Comparison of ENCODE assay signal across 27 mouse cellular contexts in genomic region chr14:8395690-8396287, GRCm38 (mm10). TPM values are rescaled to one million over a fixed set of nuclear protein-coding genes. Genes with fewer than 3 reads are reported as not detected.
DNase-seq lines count a peak whose midpoint lies in the region; ATAC-seq and TF ChIP-seq lines count a peak whose summit lies in the region.
"Had no signal": no experiment of that assay in that cellular context is flagged by ENCODE, and none has a peak within 500 bp of the region (broad histone marks: within the 10 kb centered on the region; RNA-seq: fewer than 3 reads in every experiment).

No protein-coding gene starts in this region.

- ATAC-seq in limb, embryonic 12.5 days (ENCODE audit: insufficient number of reproducible peaks, insufficient read depth, low FRiP score, low TSS enrichment, low read depth) = 0 out of 2 replicates have a peak, but pooled peaks have one; percentile 59
- peak; percentile 74 for ATAC-seq in limb, embryonic 13.5 days (ENCODE audit: low FRiP score, low read depth)
- ATAC-seq in midbrain, postnatal 0 days (ENCODE audit: low FRiP score) = no peak
- ATAC-seq: forebrain, embryonic 13.5 days; forebrain, embryonic 15.5 days; forebrain, postnatal 0 days had no signal

- no peaks in the 10 kb centered on the region for H3K4me1 ChIP-seq in limb, embryonic 12.5 days (replicated peaks)
- no peaks in the 10 kb centered on the region for H3K4me1 ChIP-seq in limb, embryonic 10.5 days
- no peaks in the 10 kb centered on the region for H3K4me1 ChIP-seq in limb, embryonic 13.5 days
- H3K4me1 ChIP-seq in midbrain, postnatal 0 days (ENCODE audit: insufficient read depth, low read length) = no peaks in the 10 kb centered on the region
- H3K4me1 ChIP-seq: forebrain, embryonic 13.5 days; forebrain, embryonic 15.5 days had no signal

- H3K27me3 ChIP-seq in limb, embryonic 12.5 days = no peaks in the 10 kb centered on the region
- no peaks in the 10 kb centered on the region for H3K27me3 ChIP-seq in limb, embryonic 10.5 days (ENCODE audit: low read depth, poor library complexity, severe bottlenecking)
- no peaks in the 10 kb centered on the region for H3K27me3 ChIP-seq in limb, embryonic 13.5 days
- no peaks in the 10 kb centered on the region for H3K27me3 ChIP-seq in midbrain, postnatal 0 days (ENCODE audit: insufficient read depth, low read length)
- H3K27me3 ChIP-seq: embryonic facial prominence, embryonic 12.5 days; forebrain, embryonic 13.5 days; forebrain, embryonic 15.5 days had no signal

- 58% methylated on average over 7 of the region's 7 CpGs for WGBS in limb, embryonic 12.5 days
- WGBS in limb, embryonic 10.5 days = 74% methylated on average over 7 of the region's 7 CpGs
- WGBS in limb, embryonic 13.5 days = 46% methylated on average over 7 of the region's 7 CpGs
- WGBS in midbrain, postnatal 0 days = 90% methylated on average over 7 of the region's 7 CpGs

- H3K36me3 ChIP-seq in limb, embryonic 12.5 days = no peaks in the 10 kb centered on the region
- no peaks in the 10 kb centered on the region for H3K36me3 ChIP-seq in limb, embryonic 10.5 days
- no peaks in the 10 kb centered on the region for H3K36me3 ChIP-seq in limb, embryonic 13.5 days
- H3K36me3 ChIP-seq in midbrain, postnatal 0 days (ENCODE audit: insufficient read depth, low read length) = no peaks in the 10 kb centered on the region
- H3K36me3 ChIP-seq: embryonic facial prominence, embryonic 12.5 days; forebrain, embryonic 15.5 days had no signal

- H3K4me3 ChIP-seq in limb, embryonic 12.5 days (replicated peaks) = no peak overlapping the region
- no peak overlapping the region for H3K4me3 ChIP-seq in limb, embryonic 10.5 days
- H3K4me3 ChIP-seq in limb, embryonic 13.5 days = no peak overlapping the region
- no peak overlapping the region for H3K4me3 ChIP-seq in midbrain, postnatal 0 days (ENCODE audit: low read depth, low read length)
- H3K4me3 ChIP-seq: embryonic facial prominence, embryonic 12.5 days; forebrain, embryonic 13.5 days; forebrain, embryonic 15.5 days had no signal

- H3K9me3 ChIP-seq in limb, embryonic 12.5 days = no peaks in the 10 kb centered on the region
- no peaks in the 10 kb centered on the region for H3K9me3 ChIP-seq in limb, embryonic 10.5 days (replicated peaks)
- H3K9me3 ChIP-seq in limb, embryonic 13.5 days = no peaks in the 10 kb centered on the region
- H3K9me3 ChIP-seq in midbrain, postnatal 0 days (ENCODE audit: low read length) = no peaks in the 10 kb centered on the region
- H3K9me3 ChIP-seq: embryonic facial prominence, embryonic 12.5 days; forebrain, embryonic 13.5 days had no signal

- H3K4me2 ChIP-seq in limb, embryonic 12.5 days = no peak overlapping the region
- H3K4me2 ChIP-seq in limb, embryonic 13.5 days (replicated peaks) = no peak overlapping the region
- no peak overlapping the region for H3K4me2 ChIP-seq in midbrain, postnatal 0 days (ENCODE audit: low read depth, low read length, poor library complexity, severe bottlenecking)
- H3K4me2 ChIP-seq: embryonic facial prominence, embryonic 12.5 days; forebrain, embryonic 13.5 days; forebrain, embryonic 15.5 days had no signal

- H3K27ac ChIP-seq in limb, embryonic 12.5 days = no peak overlapping the region
- no peak overlapping the region for H3K27ac ChIP-seq in limb, embryonic 10.5 days
- H3K27ac ChIP-seq in limb, embryonic 13.5 days = no peak overlapping the region
- no peak overlapping the region for H3K27ac ChIP-seq in midbrain, postnatal 0 days (ENCODE audit: low read depth, low read length)
- H3K27ac ChIP-seq: embryonic facial prominence, embryonic 12.5 days; forebrain, embryonic 13.5 days; forebrain, embryonic 15.5 days had no signal

- TF ChIP-seq CTCF in midbrain, postnatal 0 days (IDR thresholded peaks at IDR 0.05) = no peak

- H3K9ac ChIP-seq in limb, embryonic 12.5 days (replicated peaks) = no peak overlapping the region
- no peak overlapping the region for H3K9ac ChIP-seq in limb, embryonic 13.5 days
- no peak overlapping the region for H3K9ac ChIP-seq in midbrain, postnatal 0 days (replicated peaks; ENCODE audit: low read length, poor library complexity, severe bottlenecking)
- H3K9ac ChIP-seq: embryonic facial prominence, embryonic 12.5 days; forebrain, embryonic 13.5 days; forebrain, embryonic 15.5 days; forebrain, postnatal 0 days had no signal

- DNase-seq in embryo, embryonic 10 days (ENCODE audit: low spot score) = peak; percentile 25
- DNase-seq in embryo, embryonic 9.5 days (ENCODE audit: extremely low spot score) = no peak
- DNase-seq in limb, embryonic 10.5 days (ENCODE audit: low spot score) = no peak
- DNase-seq in mesoderm, embryonic 11.5 days (ENCODE audit: low read depth, low spot score) = peak; percentile 9
- DNase-seq in gastrocnemius, postnatal 4 days (ENCODE audit: low spot score in 2 of 2) = no peak
- DNase-seq in midbrain, postnatal 0 days (ENCODE audit: low spot score) = no peak
- DNase-seq: adrenal gland, adult 8-10 months; adrenal gland, postnatal 14 days; adrenal gland, postnatal 36 days; cerebellum, adult 11-12 months; cerebellum, adult 2 months; cerebellum, adult 9-10 months; cerebellum, postnatal 10 days; cerebellum, postnatal 25 days; embryo, embryonic 11 days; forebrain, postnatal 0 days had no signal

RNA-seq across cellular contexts. Expression of gene Oit1, which starts 17.2 kb away (rescaled TPM):
- 0.23 TPM in 1 of 2 replicates, not detected in the other for polyA plus RNA-seq in limb, embryonic 12.5 days (2016; fragmentation: Nextera tagmentation; extraction: Ambion mirVana)
- not detected in 2 replicates for polyA plus RNA-seq in limb, embryonic 10.5 days (2016; fragmentation: Nextera tagmentation; extraction: Ambion mirVana)
- polyA plus RNA-seq in limb, embryonic 13.5 days (2015; fragmentation: Nextera tagmentation; extraction: Ambion mirVana) = 0.15 TPM in 1 of 2 replicates, not detected in the other
- not detected for total RNA-seq in gastrocnemius, postnatal 4 days (2021)
- total RNA-seq in midbrain, postnatal 0 days (2014; rRNA removed) = not detected in 2 replicates
- 0.13 TPM in 1 of 2 replicates, not detected in the other for polyA plus RNA-seq in midbrain, postnatal 0 days (2015; fragmentation: Nextera tagmentation; extraction: Ambion mirVana)
- total RNA-seq: adrenal gland, adult 18-20 months; adrenal gland, adult 8-10 months; adrenal gland, postnatal 14 days; adrenal gland, postnatal 36 days; forebrain, postnatal 0 days; MEL had no signal
- polyA plus RNA-seq: C2C12; cerebellum, adult 2 months; cortical plate, adult 2 months; forebrain, embryonic 11.5 days; forebrain, embryonic 13.5 days; forebrain, embryonic 15.5 days; frontal cortex, adult 2 months had no signal

Comparison
In these comparisons a context has a peak if more than half of its experiments do, and no peak if none do; other contexts are left out.
1. DNase-seq: peak in embryo, embryonic 10 days (single experiment) and mesoderm, embryonic 11.5 days (single experiment); none in embryo, embryonic 9.5 days (single experiment), limb, embryonic 10.5 days (single experiment), gastrocnemius, postnatal 4 days (0 of 2) and midbrain, postnatal 0 days (single experiment).